Mouse (Mus musculus) frontal cortex, postnatal 36 days (tissue): ENCODE data around the gene Cbr4.

Source experiments
- DNase-seq, 2 experiments: peaks; one replicate each; pipeline ENCODE4 v3.0.0; 2022; ENCODE audit warnings: low spot score in 2 of 2

Gene Cbr4

GRCm38 (mm10) chr8:61550006-61550748, 62.6 kb downstream of the Cbr4 start:
- DNase-seq = no peak

GRCm38 (mm10) chr8:61552221-61552620, 64.7 kb downstream of the Cbr4 start:
- peak in 1 of 2 experiments; percentile 11 for DNase-seq

- DNase-seq = no peak
These were observed 65.3 kb downstream of the Cbr4 start for GRCm38 (mm10) chr8:61552755-61553402.

GRCm38 (mm10) chr8:61555343-61555742, 67.8 kb downstream of the Cbr4 start:
- DNase-seq = no peak

- DNase-seq = no peak
These were observed 68.7 kb downstream of the Cbr4 start for GRCm38 (mm10) chr8:61556219-61556618.
